Mouse (Mus musculus) intestine, embryonic 16.5 days (tissue): ENCODE data around the gene Adamts9. TPM values are rescaled to one million over a fixed set of nuclear protein-coding genes. Genes with fewer than 3 reads are reported as not detected.

Experiments
- ATAC-seq: fragments of 200-750 bp; cut with Nextera tagmentation; 2 replicates; pipeline ENCODE4 v1.8.0; 2017; ENCODE audit warnings: moderate TSS enrichment, moderate library complexity
- H3K27ac ChIP-seq: fragments of 300-500 bp; sonication (generic); 2 replicates; pipeline ENCODE4 v1.5.1; 2014; ENCODE audit warnings: mild to moderate bottlenecking, low read length
- H3K27me3 ChIP-seq: fragments of 300-500 bp; sonication (generic); replicated peaks from 2 replicates; pipeline ENCODE4 v1.6.1; 2014; ENCODE audit warnings: low read length, control low read depth, mixed read lengths; ENCODE audit not compliant: control insufficient read depth, insufficient read depth
- H3K36me3 ChIP-seq: fragments of 300-500 bp; sonication (generic); 2 replicates; pipeline ENCODE4 v1.6.1; 2014; ENCODE audit warnings: low read length, control low read depth; ENCODE audit not compliant: control insufficient read depth, insufficient read depth
- H3K4me1 ChIP-seq: fragments of 300-500 bp; sonication (generic); 2 replicates; pipeline ENCODE4 v1.6.1; 2014; ENCODE audit warnings: low read length, control low read depth, mixed read lengths; ENCODE audit not compliant: control insufficient read depth, insufficient read depth
- H3K4me2 ChIP-seq: fragments of 300-500 bp; sonication (generic); 2 replicates; pipeline ENCODE4 v1.6.1; 2014; ENCODE audit warnings: low read depth, low read length, control low read depth
- H3K4me3 ChIP-seq: fragments of 300-500 bp; sonication (generic); 2 replicates; pipeline ENCODE4 v1.5.1; 2014; ENCODE audit warnings: mild to moderate bottlenecking, low read length
- H3K9ac ChIP-seq: fragments of 300-500 bp; sonication (generic); 2 replicates; pipeline ENCODE4 v1.6.1; 2014; ENCODE audit warnings: low read depth, low read length
- H3K9me3 ChIP-seq: fragments of 300-500 bp; sonication (generic); 2 replicates; pipeline ENCODE4 v1.6.1; 2016; ENCODE audit warnings: low read length, control low read depth; ENCODE audit not compliant: control insufficient read depth
- WGBS: fragments of 180-500 bp; shearing (Covaris S2); extraction: QIAGEN DNeasy Blood & Tissue Kit; methylation state at CpG from one replicate; pipeline ENCODE4 v1.1.7; 2014; 5-methylcytosine and 5-hydroxymethylcytosine counted together
- polyA plus RNA-seq: library from polyadenylated mRNA; unstranded; fragments of >200 nt; fragmentation: Nextera tagmentation; extraction: Ambion mirVana; gene quantifications from 2 replicates; pipeline ENCODE4 v1.2.1, GENCODE M21; 2015

The Adamts9 gene
- polyA plus RNA-seq, 1 experiment from 2014 or later, result 9.4 TPM

GRCm38 (mm10) chr6:92826561-92826960 lies 116.7 kb downstream of the Adamts9 start:
- no peaks in the 10 kb centered on the region for H3K4me1 ChIP-seq
- no peak for ATAC-seq
- H3K27me3 ChIP-seq, result no peaks in the 10 kb centered on the region
- WGBS, result 84% methylated on average over 5 of the region's 5 CpGs
- H3K36me3 ChIP-seq, result no peaks in the 10 kb centered on the region
- no peak overlapping the region for H3K27ac ChIP-seq
- no peak overlapping the region for H3K9ac ChIP-seq
- H3K4me3 ChIP-seq, result no peak overlapping the region
- no peak overlapping the region for H3K4me2 ChIP-seq
- H3K9me3 ChIP-seq, result no peaks in the 10 kb centered on the region

- WGBS, result 79% methylated on average over 7 of the region's 7 CpGs
- Histone ChIP-seq H3K4me2 (no peak overlapping the region), H3K4me3 (no peak overlapping the region), H3K9me3 (no peaks in the 10 kb centered on the region), H3K27ac (no peak overlapping the region), H3K9ac (no peak overlapping the region), H3K4me1 (no peaks in the 10 kb centered on the region), H3K36me3 (no peaks in the 10 kb centered on the region), H3K27me3 (no peaks in the 10 kb centered on the region)
- no peak for ATAC-seq
These were observed 119.3 kb downstream of the Adamts9 start for GRCm38 (mm10) chr6:92823991-92824390.

- no peak overlapping the region for H3K4me3 ChIP-seq
- no peak for ATAC-seq
- no peak overlapping the region for H3K9ac ChIP-seq
- no peaks in the 10 kb centered on the region for H3K9me3 ChIP-seq
- WGBS, result 63% methylated on average over 6 of the region's 6 CpGs
- no peak overlapping the region for H3K4me2 ChIP-seq
- H3K27me3 ChIP-seq, result no peaks in the 10 kb centered on the region
- no peaks in the 10 kb centered on the region for H3K36me3 ChIP-seq
- H3K27ac ChIP-seq, result no peak overlapping the region
- no peaks in the 10 kb centered on the region for H3K4me1 ChIP-seq
These were observed 121.3 kb downstream of the Adamts9 start for GRCm38 (mm10) chr6:92822006-92822405.

DNA sequence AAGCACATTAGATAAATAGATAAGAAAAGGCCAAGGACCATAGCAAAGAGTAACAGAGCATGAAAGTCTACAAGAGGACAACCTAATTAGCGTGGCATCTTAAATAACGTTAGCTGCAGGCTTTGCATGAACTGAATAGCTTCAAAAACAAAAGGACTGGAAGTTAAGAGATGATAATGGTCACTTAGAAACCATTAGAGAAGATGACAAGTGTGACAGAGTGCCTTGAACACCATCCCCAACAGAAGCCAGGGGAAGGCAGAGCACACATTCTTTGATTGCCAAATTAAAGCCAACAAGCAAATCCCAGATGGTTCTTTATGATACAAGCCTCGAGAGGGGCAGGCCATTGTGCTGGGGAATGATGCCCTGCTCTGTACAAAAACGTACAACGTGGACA lies 121.7 kb downstream of the Adamts9 start:
- no peak overlapping the region for H3K27ac ChIP-seq
- WGBS, result 71% methylated on average over 5 of the region's 5 CpGs
- ATAC-seq, result no peak
- H3K36me3 ChIP-seq, result no peaks in the 10 kb centered on the region
- H3K4me3 ChIP-seq, result no peak overlapping the region
- H3K27me3 ChIP-seq, result no peaks in the 10 kb centered on the region
- no peak overlapping the region for H3K9ac ChIP-seq
- no peaks in the 10 kb centered on the region for H3K4me1 ChIP-seq
- no peak overlapping the region for H3K4me2 ChIP-seq
- H3K9me3 ChIP-seq, result no peaks in the 10 kb centered on the region

GRCm38 (mm10) chr6:92817661-92818060 lies 125.6 kb downstream of the Adamts9 start:
- H3K27ac ChIP-seq, result no peak overlapping the region
- no peak overlapping the region for H3K4me2 ChIP-seq
- no peak overlapping the region for H3K9ac ChIP-seq
- H3K4me3 ChIP-seq, result no peak overlapping the region
- WGBS, result 66% methylated on average over 8 of the region's 8 CpGs
- H3K27me3 ChIP-seq, result no peaks in the 10 kb centered on the region
- H3K36me3 ChIP-seq, result no peaks in the 10 kb centered on the region
- H3K9me3 ChIP-seq, result no peaks in the 10 kb centered on the region
- ATAC-seq, result no peak
- no peaks in the 10 kb centered on the region for H3K4me1 ChIP-seq

DNA sequence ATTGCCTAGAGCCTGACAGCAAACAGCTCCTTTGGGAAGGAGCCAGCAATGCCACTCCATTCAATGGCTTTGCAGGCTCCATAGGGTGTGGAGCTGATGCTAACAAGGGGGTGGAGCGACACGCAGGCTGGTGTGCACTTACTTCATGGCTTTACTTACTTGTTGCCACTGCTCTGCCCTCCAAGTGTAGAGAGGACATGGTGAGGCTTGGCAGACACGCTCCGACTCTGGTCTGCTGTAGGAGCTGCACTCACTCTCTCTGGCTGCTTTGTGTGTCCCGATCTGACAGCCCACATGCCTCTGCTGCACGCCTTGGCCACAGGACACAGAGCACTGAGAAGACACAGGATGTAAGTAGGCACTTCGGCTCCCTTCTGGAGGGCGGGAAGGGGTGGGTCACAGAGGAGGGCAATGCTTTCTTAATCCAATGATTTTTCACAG lies 127.0 kb downstream of the Adamts9 start, which contains the start of gene A730049H05Rik:
Gene A730049H05Rik, plus strand, starts transcription at position 168 of the 441 bp plus-strand sequence.
- H3K27ac ChIP-seq, result no peak within 1 kb of the TSS
- ATAC-seq, result no peak
- no peaks in the 10 kb centered on the region for H3K9me3 ChIP-seq
- H3K4me3 ChIP-seq, result no peak within 1 kb of the TSS
- 22% methylated on average over 8 of the region's 8 CpGs for WGBS
- H3K27me3 ChIP-seq, result no peaks in the 10 kb centered on the region
- H3K4me2 ChIP-seq, result no peak within 1 kb of the TSS
- no peaks in the 10 kb centered on the region for H3K36me3 ChIP-seq
- no peak within 1 kb of the TSS for H3K9ac ChIP-seq
- H3K4me1 ChIP-seq, result no peaks in the 10 kb centered on the region

DNA sequence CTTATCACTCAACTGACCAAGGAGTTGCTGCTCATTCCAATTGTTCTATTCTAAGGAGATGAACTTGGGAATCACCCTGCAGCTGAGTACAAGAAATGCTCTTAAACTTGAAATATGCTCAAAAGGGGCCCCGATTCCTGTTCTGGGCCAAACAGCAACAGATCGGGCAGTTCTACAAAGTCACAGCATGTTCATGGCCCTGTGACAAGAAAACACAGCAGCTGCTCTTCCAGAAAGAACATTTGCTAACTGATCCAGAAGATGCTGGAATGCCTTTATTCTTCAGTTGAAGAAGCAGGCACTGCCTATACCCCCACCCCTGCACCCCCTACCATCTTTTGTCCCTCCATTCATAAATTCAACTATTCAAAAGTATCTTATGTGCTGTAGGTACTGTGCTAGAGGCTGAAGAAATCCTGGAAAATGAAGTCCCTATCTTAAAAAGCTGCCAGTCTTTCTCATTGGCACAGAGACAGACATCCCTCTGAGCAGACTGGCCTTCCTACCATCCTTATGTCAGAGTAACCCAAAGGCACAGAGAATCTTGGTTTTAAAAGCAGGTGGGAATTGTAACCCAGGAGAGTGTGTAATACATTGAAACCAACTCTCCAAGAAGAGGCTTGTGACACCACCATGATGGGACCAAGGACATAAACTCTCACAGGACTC lies 130.5 kb downstream of the Adamts9 start:
- WGBS, result 62% methylated on average over 2 of the region's 2 CpGs
- Histone ChIP-seq H3K27ac (no peak overlapping the region), H3K4me1 (no peaks in the 10 kb centered on the region)

GRCm38 (mm10) chr6:92811566-92811965 lies 131.7 kb downstream of the Adamts9 start:
- no peak overlapping the region for H3K9ac ChIP-seq
- H3K4me1 ChIP-seq, result no peaks in the 10 kb centered on the region
- H3K36me3 ChIP-seq, result no peaks in the 10 kb centered on the region
- H3K4me3 ChIP-seq, result no peak overlapping the region
- no peaks in the 10 kb centered on the region for H3K9me3 ChIP-seq
- no peaks in the 10 kb centered on the region for H3K27me3 ChIP-seq
- no peak for ATAC-seq
- no peak overlapping the region for H3K27ac ChIP-seq
- H3K4me2 ChIP-seq, result no peak overlapping the region

More for the DNA sequence above, 130.5 kb downstream of the Adamts9 start:
- Histone ChIP-seq H3K4me2 (no peak overlapping the region), H3K9me3 (no peaks in the 10 kb centered on the region), H3K9ac (no peak overlapping the region), H3K4me3 (no peak overlapping the region), H3K27me3 (no peaks in the 10 kb centered on the region), H3K36me3 (no peaks in the 10 kb centered on the region)
- no peak for ATAC-seq

- no peaks in the 10 kb centered on the region for H3K27me3 ChIP-seq
- H3K4me2 ChIP-seq, result no peak overlapping the region
- no peaks in the 10 kb centered on the region for H3K36me3 ChIP-seq
- WGBS, result 95% methylated on average over 2 of the region's 2 CpGs
- H3K4me3 ChIP-seq, result no peak overlapping the region
- no peak overlapping the region for H3K9ac ChIP-seq
- no peak overlapping the region for H3K27ac ChIP-seq
- no peaks in the 10 kb centered on the region for H3K9me3 ChIP-seq
- ATAC-seq, result no peak
- no peaks in the 10 kb centered on the region for H3K4me1 ChIP-seq
These were observed 132.7 kb downstream of the Adamts9 start for GRCm38 (mm10) chr6:92810628-92811027.

DNA sequence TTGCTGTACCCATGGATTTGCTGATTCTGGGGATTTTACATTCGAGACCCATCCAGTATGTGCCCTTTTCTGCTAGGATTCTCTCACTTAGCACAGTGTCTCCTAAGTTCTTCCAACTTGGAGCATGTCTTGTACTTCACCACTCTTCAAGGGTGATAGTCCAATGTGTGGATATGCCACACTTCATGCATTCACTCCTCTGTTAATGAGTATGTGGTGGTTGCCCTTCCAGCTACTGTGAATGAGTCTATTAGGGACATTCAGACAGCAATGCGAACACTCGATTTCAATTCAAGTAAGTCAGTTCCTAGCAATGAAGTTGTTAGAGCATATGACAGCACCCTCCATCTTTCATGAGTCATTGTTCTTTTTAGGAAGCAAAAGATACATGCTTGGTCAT lies 133.5 kb downstream of the Adamts9 start:
- H3K4me1 ChIP-seq, result no peaks in the 10 kb centered on the region
- H3K4me3 ChIP-seq, result no peak overlapping the region
- H3K27me3 ChIP-seq, result no peaks in the 10 kb centered on the region
- ATAC-seq, result no peak
- no peaks in the 10 kb centered on the region for H3K9me3 ChIP-seq
- H3K9ac ChIP-seq, result no peak overlapping the region
- no peak overlapping the region for H3K27ac ChIP-seq
- WGBS, result 91% methylated on average over 3 of the region's 3 CpGs
- no peaks in the 10 kb centered on the region for H3K36me3 ChIP-seq
- no peak overlapping the region for H3K4me2 ChIP-seq
